Mouse (Mus musculus): ENCODE measurements at regions not wholly inside any gene's neighbourhood (a gene's known extent, or its start where the extent isn't known, plus 50 kb on each side); places are given as distances from the start of the nearest gene placed in this dataset.

- no peaks in the 10 kb centered on the region for H3K9me3 ChIP-seq (replicated peaks)
- H3K27ac ChIP-seq = no peak overlapping the region
- H3K9ac ChIP-seq = no peak overlapping the region
- H3K4me2 ChIP-seq (replicated peaks) = no peak overlapping the region
- no peaks in the 10 kb centered on the region for H3K27me3 ChIP-seq
- no peaks in the 10 kb centered on the region for H3K4me1 ChIP-seq
- no peak overlapping the region for H3K4me3 ChIP-seq
- ATAC-seq (ENCODE audit: low FRiP score) = no peak
- H3K36me3 ChIP-seq = no peaks in the 10 kb centered on the region
Observed at GRCm38 (mm10) chr1:40907813-40908212, 102.4 kb downstream of the Tmem182 start.

- 77% methylated on average over 3 of the region's 3 CpGs for WGBS
Observed at GRCm38 (mm10) chr1:40913591-40913990, 108.2 kb downstream of the Tmem182 start.

GRCm38 (mm10) chr1:40924271-40924670 is 118.9 kb downstream of the Tmem182 start:
- H3K27ac ChIP-seq = no peak overlapping the region
- H3K9ac ChIP-seq = no peak overlapping the region
- no peaks in the 10 kb centered on the region for H3K36me3 ChIP-seq
- WGBS = 77% methylated on average over 3 of the region's 3 CpGs
- no peak overlapping the region for H3K4me2 ChIP-seq (replicated peaks)
- H3K27me3 ChIP-seq = no peaks in the 10 kb centered on the region
- ATAC-seq (ENCODE audit: low FRiP score) = no peak
- no peaks in the 10 kb centered on the region for H3K9me3 ChIP-seq (replicated peaks)
- no peak overlapping the region for H3K4me3 ChIP-seq
- no peaks in the 10 kb centered on the region for H3K4me1 ChIP-seq

More at GRCm38 (mm10) chr1:40913591-40913990, 108.2 kb downstream of the Tmem182 start:
- Histone ChIP-seq H3K4me2 (replicated peaks) (no peak overlapping the region), H3K9ac (no peak overlapping the region), H3K4me3 (no peak overlapping the region), H3K4me1 (no peaks in the 10 kb centered on the region), H3K9me3 (replicated peaks) (no peaks in the 10 kb centered on the region), H3K27ac (no peak overlapping the region), H3K27me3 (no peaks in the 10 kb centered on the region), H3K36me3 (no peaks in the 10 kb centered on the region)
- no peak for ATAC-seq (ENCODE audit: low FRiP score)

GRCm38 (mm10) chr1:40924780-40925179 is 119.4 kb downstream of the Tmem182 start:
- H3K36me3 ChIP-seq = no peaks in the 10 kb centered on the region
- H3K4me2 ChIP-seq (replicated peaks) = no peak overlapping the region
- no peaks in the 10 kb centered on the region for H3K4me1 ChIP-seq
- H3K4me3 ChIP-seq = no peak overlapping the region
- 56% methylated on average over 7 of the region's 7 CpGs for WGBS
- H3K27me3 ChIP-seq = no peaks in the 10 kb centered on the region
- no peaks in the 10 kb centered on the region for H3K9me3 ChIP-seq (replicated peaks)
- H3K9ac ChIP-seq = no peak overlapping the region
- ATAC-seq (ENCODE audit: low FRiP score) = no peak
- no peak overlapping the region for H3K27ac ChIP-seq

- Histone ChIP-seq H3K36me3 (no peaks in the 10 kb centered on the region), H3K27ac (no peak overlapping the region), H3K9ac (no peak overlapping the region), H3K9me3 (replicated peaks) (no peaks in the 10 kb centered on the region), H3K27me3 (no peaks in the 10 kb centered on the region), H3K4me2 (replicated peaks) (no peak overlapping the region), H3K4me3 (no peak overlapping the region), H3K4me1 (no peaks in the 10 kb centered on the region)
- 85% methylated on average over 5 of the region's 5 CpGs for WGBS
- no peak for ATAC-seq (ENCODE audit: low FRiP score)
Observed at GRCm38 (mm10) chr1:40931374-40931773, 126.0 kb downstream of the Tmem182 start.

- no peaks in the 10 kb centered on the region for H3K36me3 ChIP-seq
- no peaks in the 10 kb centered on the region for H3K9me3 ChIP-seq (replicated peaks)
- no peaks in the 10 kb centered on the region for H3K27me3 ChIP-seq
- no peak overlapping the region for H3K4me2 ChIP-seq (replicated peaks)
- no peak for ATAC-seq (ENCODE audit: low FRiP score)
- H3K4me3 ChIP-seq = no peak overlapping the region
- no peak overlapping the region for H3K27ac ChIP-seq
- no peak overlapping the region for H3K9ac ChIP-seq
- no peaks in the 10 kb centered on the region for H3K4me1 ChIP-seq
- WGBS = 85% methylated on average over 3 of the region's 3 CpGs
Observed at GRCm38 (mm10) chr1:40936729-40937128, 131.3 kb downstream of the Tmem182 start.

GRCm38 (mm10) chr1:40942751-40943150 is 137.3 kb downstream of the Tmem182 start:
- no peak overlapping the region for H3K9ac ChIP-seq
- no peak for ATAC-seq (ENCODE audit: low FRiP score)
- H3K4me2 ChIP-seq (replicated peaks) = no peak overlapping the region
- no peaks in the 10 kb centered on the region for H3K9me3 ChIP-seq (replicated peaks)
- peak overlapping the region; percentile 48 for H3K27ac ChIP-seq
- WGBS = 88% methylated on average over 14 of the region's 14 CpGs
- no peak overlapping the region for H3K4me3 ChIP-seq
- H3K27me3 ChIP-seq = no peaks in the 10 kb centered on the region
- H3K36me3 ChIP-seq = no peaks in the 10 kb centered on the region
- H3K4me1 ChIP-seq = no peaks in the 10 kb centered on the region

GRCm38 (mm10) chr1:40943165-40943564 is 137.8 kb downstream of the Tmem182 start:
- Histone ChIP-seq H3K4me2 (replicated peaks) (no peak overlapping the region), H3K27ac (peak overlapping the region; percentile 48), H3K4me1 (no peaks in the 10 kb centered on the region), H3K27me3 (no peaks in the 10 kb centered on the region), H3K9me3 (replicated peaks) (no peaks in the 10 kb centered on the region), H3K4me3 (no peak overlapping the region), H3K36me3 (no peaks in the 10 kb centered on the region), H3K9ac (no peak overlapping the region)
- 0 out of 2 replicates have a peak, but pooled peaks have one; percentile 13 for ATAC-seq (ENCODE audit: low FRiP score)
- WGBS = 56% methylated on average over 7 of the region's 7 CpGs

- no peaks in the 10 kb centered on the region for H3K9me3 ChIP-seq (replicated peaks)
- H3K4me3 ChIP-seq = no peak overlapping the region
- H3K27me3 ChIP-seq = no peaks in the 10 kb centered on the region
- no peak overlapping the region for H3K4me2 ChIP-seq (replicated peaks)
- H3K27ac ChIP-seq = no peak overlapping the region
- WGBS = 80% methylated on average over 5 of the region's 5 CpGs
- no peaks in the 10 kb centered on the region for H3K4me1 ChIP-seq
- no peak overlapping the region for H3K9ac ChIP-seq
- ATAC-seq (ENCODE audit: low FRiP score) = no peak
- no peaks in the 10 kb centered on the region for H3K36me3 ChIP-seq
Observed at GRCm38 (mm10) chr1:40950641-40951040, 145.2 kb downstream of the Tmem182 start.

- Histone ChIP-seq H3K9me3 (replicated peaks) (no peaks in the 10 kb centered on the region), H3K4me2 (replicated peaks) (no peak overlapping the region), H3K4me3 (no peak overlapping the region), H3K27ac (peak overlapping the region; percentile 49; the same call in 1 of the 2 replicates), H3K27me3 (no peaks in the 10 kb centered on the region), H3K4me1 (no peaks in the 10 kb centered on the region), H3K36me3 (no peaks in the 10 kb centered on the region), H3K9ac (no peak overlapping the region)
- WGBS = 81% methylated on average over 14 of the region's 14 CpGs
- peak; percentile 38; the same call in 1 of the 2 replicates for ATAC-seq (ENCODE audit: low FRiP score)
Observed at GRCm38 (mm10) chr1:40954720-40955163, 149.3 kb downstream of the Tmem182 start.

- Histone ChIP-seq H3K4me1 (no peaks in the 10 kb centered on the region), H3K4me3 (no peak overlapping the region), H3K27me3 (no peaks in the 10 kb centered on the region), H3K9ac (no peak overlapping the region), H3K27ac (no peak overlapping the region), H3K9me3 (replicated peaks) (no peaks in the 10 kb centered on the region), H3K4me2 (replicated peaks) (no peak overlapping the region), H3K36me3 (no peaks in the 10 kb centered on the region)
- no peak for ATAC-seq (ENCODE audit: low FRiP score)
- WGBS = 78% methylated on average over 17 of the region's 17 CpGs
Observed at GRCm38 (mm10) chr1:40967768-40968504, 162.5 kb downstream of the Tmem182 start.

GRCm38 (mm10) chr1:40983762-40984161 is 178.4 kb downstream of the Tmem182 start:
- H3K4me3 ChIP-seq = no peak overlapping the region
- no peak overlapping the region for H3K4me2 ChIP-seq (replicated peaks)
- H3K36me3 ChIP-seq = no peaks in the 10 kb centered on the region
- ATAC-seq (ENCODE audit: low FRiP score) = no peak
- no peaks in the 10 kb centered on the region for H3K27me3 ChIP-seq
- WGBS = 66% methylated on average over 2 of the region's 2 CpGs
- no peaks in the 10 kb centered on the region for H3K4me1 ChIP-seq
- H3K27ac ChIP-seq = no peak overlapping the region
- H3K9ac ChIP-seq = no peak overlapping the region
- no peaks in the 10 kb centered on the region for H3K9me3 ChIP-seq (replicated peaks)

GRCm38 (mm10) chr1:40993327-40993726 is 187.9 kb downstream of the Tmem182 start:
- H3K4me2 ChIP-seq (replicated peaks) = no peak overlapping the region
- no peaks in the 10 kb centered on the region for H3K27me3 ChIP-seq
- no peaks in the 10 kb centered on the region for H3K9me3 ChIP-seq (replicated peaks)
- 80% methylated on average over 4 of the region's 4 CpGs for WGBS
- no peaks in the 10 kb centered on the region for H3K4me1 ChIP-seq
- H3K4me3 ChIP-seq = no peak overlapping the region
- H3K9ac ChIP-seq = no peak overlapping the region
- H3K27ac ChIP-seq = no peak overlapping the region
- no peak for ATAC-seq (ENCODE audit: low FRiP score)
- H3K36me3 ChIP-seq = no peaks in the 10 kb centered on the region

Measured in hindbrain, embryonic 12.5 days (tissue).